In genomic region chr10:78068541-78068940, GRCm38 (mm10) we compare ENCODE assay signal across 9 mouse cellular contexts. TPM values are rescaled to one million over a fixed set of nuclear protein-coding genes. Genes with fewer than 3 reads are reported as not detected.
DNase-seq lines count a peak whose midpoint lies in the region; ATAC-seq lines count a peak whose summit lies in the region.
"Had no signal": no experiment of that assay in that cellular context is flagged by ENCODE, and none has a peak within 500 bp of the region (broad histone marks: within the 10 kb centered on the region; RNA-seq: fewer than 3 reads in every experiment).

No protein-coding gene starts in this region.

- WGBS in midbrain, embryonic 10.5 days = 33% methylated on average over 11 of the region's 11 CpGs

- DNase-seq in heart, adult 11 months = peak; percentile 93
- DNase-seq in heart, adult 9 months (ENCODE audit: low spot score in 2 of 2) = no peak
- peak; percentile 7 for DNase-seq in Muller cell, postnatal 12 days (ENCODE audit: inconsistent ontology term)
- peak; percentile 33 to 36 for DNase-seq in heart, postnatal 10 days
- DNase-seq in midbrain, embryonic 10.5 days (ENCODE audit: low spot score) = no peak
- DNase-seq in left cerebral cortex, postnatal 36 days (ENCODE audit: low spot score in 2 of 2) = no peak
- DNase-seq in urinary bladder, postnatal 25 days (ENCODE audit: low spot score) = no peak

- no peaks in the 10 kb centered on the region for H3K9me3 ChIP-seq in midbrain, embryonic 10.5 days (replicated peaks)

- intact Hi-C loops in heart, postnatal 10 days (cut with DNase I) = loop anchor here (5.0 kb wide), 1 partner anchor 41 kb away; no protein-coding TSS in a partner anchor
- intact Hi-C loops in left cerebral cortex, postnatal 36 days (cut with DNase I) = no loop called here

- peaks cover 29% of the 10 kb centered on the region for H3K4me1 ChIP-seq in midbrain, embryonic 10.5 days

- H3K27me3 ChIP-seq in midbrain, embryonic 10.5 days (ENCODE audit: low read depth, poor library complexity, severe bottlenecking) = peaks cover 45% of the 10 kb centered on the region

- no peaks in the 10 kb centered on the region for H3K36me3 ChIP-seq in midbrain, embryonic 10.5 days

- ATAC-seq in inflammation-experienced regulatory T-cells, adult 6 months = no peak

- H3K4me3 ChIP-seq in midbrain, embryonic 10.5 days = peak overlapping the region; percentile 75

- peak overlapping the region; percentile 74; the same call in 1 of the 2 replicates for H3K27ac ChIP-seq in midbrain, embryonic 10.5 days (replicated peaks)

RNA-seq across cellular contexts. Expression of gene Icosl, which starts 0.6 kb away (rescaled TPM):
- total RNA-seq in heart, postnatal 10 days (2021) = 1 to 10 TPM; 4.4 to 5.4 TPM
- polyA plus RNA-seq in midbrain, embryonic 10.5 days (2016; fragmentation: Nextera tagmentation; extraction: Ambion mirVana) = 2.2 and 2.6 TPM in 2 replicates
- polyA plus RNA-seq in inflammation-experienced regulatory T-cells, adult 6 months (2017; shearing (Covaris generic)) = 1 to 10 TPM; 5.8 to 7.8 (median 6.8) TPM
- 1 to 10 TPM; 1.9 to 2.2 TPM for total RNA-seq in left cerebral cortex, postnatal 36 days (2021)

RNA-seq across cellular contexts. Expression of gene Aire, which starts 25.1 kb away (rescaled TPM):
- not detected for total RNA-seq in heart, postnatal 10 days (2021)
- 0.12 and 0.19 TPM in 2 replicates for polyA plus RNA-seq in midbrain, embryonic 10.5 days (2016; fragmentation: Nextera tagmentation; extraction: Ambion mirVana)
- under 1 TPM in 2 of 3 experiments, not detected in 1; 0.23 to 0.34 TPM for polyA plus RNA-seq in inflammation-experienced regulatory T-cells, adult 6 months (2017; shearing (Covaris generic))
- under 1 TPM in 1 of 2 experiments, not detected in 1; 0.25 TPM for total RNA-seq in left cerebral cortex, postnatal 36 days (2021)
- total RNA-seq: heart, postnatal 36 days had no signal

RNA-seq across cellular contexts. Expression of gene Dnmt3l, which starts 26.8 kb away (rescaled TPM):
- total RNA-seq in heart, postnatal 10 days (2021) = not detected
- 0.12 and 0.14 TPM in 2 replicates for polyA plus RNA-seq in midbrain, embryonic 10.5 days (2016; fragmentation: Nextera tagmentation; extraction: Ambion mirVana)
- polyA plus RNA-seq in inflammation-experienced regulatory T-cells, adult 6 months (2017; shearing (Covaris generic)) = not detected
- total RNA-seq in left cerebral cortex, postnatal 36 days (2021) = not detected
- total RNA-seq: heart, postnatal 36 days had no signal

RNA-seq across cellular contexts. Expression of gene Pfkl, which starts 58.7 kb away (rescaled TPM):
- 100 to 1,000 TPM; 108 to 119 TPM for total RNA-seq in heart, postnatal 10 days (2021)
- polyA plus RNA-seq in midbrain, embryonic 10.5 days (2016; fragmentation: Nextera tagmentation; extraction: Ambion mirVana) = 203 and 242 TPM in 2 replicates
- 10 to 100 TPM; 58.9 to 60.6 (median 59.1) TPM for polyA plus RNA-seq in inflammation-experienced regulatory T-cells, adult 6 months (2017; shearing (Covaris generic))
- 100 to 1,000 TPM; 149 to 153 TPM for total RNA-seq in left cerebral cortex, postnatal 36 days (2021)

Comparison
In these comparisons a context has a peak if more than half of its experiments do, and no peak if none do; other contexts are left out.
1. DNase-seq: peak in heart, adult 11 months (single experiment), Muller cell, postnatal 12 days (single experiment) and heart, postnatal 10 days (2 of 2); none in heart, adult 9 months (0 of 2), midbrain, embryonic 10.5 days (single experiment), left cerebral cortex, postnatal 36 days (0 of 2) and urinary bladder, postnatal 25 days (single experiment).